Mouse (Mus musculus): ENCODE measurements around the gene Bicra.

- TF ChIP-seq GATA1 (IDR thresholded peaks at IDR 0.05; ENCODE audit: borderline replicate concordance, low read length) (no peak), FLI1 (IDR thresholded peaks at IDR 0.05; ENCODE audit: low read length) (no peak)
These were observed 72.3 kb downstream of the Bicra start for GRCm38 (mm10) chr7:15975451-15975850.
